Mouse (Mus musculus): ENCODE data around the gene Lgr5.

DNA sequence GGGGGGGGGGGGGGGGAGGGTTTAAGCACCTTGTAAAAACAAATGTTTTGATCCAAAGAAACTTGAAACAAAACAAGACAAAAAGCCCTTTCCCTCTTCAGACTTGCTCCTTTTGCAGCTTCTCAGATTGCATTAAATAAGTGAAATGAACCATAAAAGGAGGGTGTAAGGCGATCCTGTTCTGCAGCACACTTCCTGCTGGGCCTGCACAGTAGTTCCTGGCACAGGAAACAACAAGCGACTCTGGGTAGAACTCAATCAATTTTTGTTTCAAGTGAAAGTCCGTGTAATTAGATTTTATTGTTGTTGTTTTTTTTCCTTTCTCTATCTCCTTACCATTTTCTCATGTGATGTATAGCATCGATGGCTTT is 66.5 kb downstream of the Lgr5 start:
- no peak for TF ChIP-seq CTCF (IDR thresholded peaks at IDR 0.05; ENCODE audit: control insufficient read depth, insufficient read depth, insufficient read length)
- no peak for TF ChIP-seq USF1 (IDR thresholded peaks at IDR 0.05; ENCODE audit: low read depth)
- TF ChIP-seq FOSL1 (IDR thresholded peaks at IDR 0.05; ENCODE audit: insufficient read depth, low read length, poor library complexity, severe bottlenecking): no peak
- TF ChIP-seq MAX (IDR thresholded peaks at IDR 0.05): no peak
- TF ChIP-seq MYOD1 (IDR thresholded peaks at IDR 0.05; ENCODE audit: control insufficient read depth, insufficient read length, low read depth): no peak
- no peak for TF ChIP-seq MYOG (IDR thresholded peaks at IDR 0.05; ENCODE audit: control insufficient read depth, extremely low read depth, insufficient read length)

Data from C2C12 (cell line).